Mouse (Mus musculus): ENCODE results near the gene Dgke. TPM values are rescaled to one million over a fixed set of nuclear protein-coding genes. Genes with fewer than 3 reads are reported as not detected.
"Not testable (repeated sequence)": the region's sequence is repeated elsewhere in the genome, so short reads cannot be mapped to it uniquely, and the experiment has no call there.

The Dgke gene
- polyA plus RNA-seq, 1 experiment from 2014 or later: 3.0 TPM

DNA sequence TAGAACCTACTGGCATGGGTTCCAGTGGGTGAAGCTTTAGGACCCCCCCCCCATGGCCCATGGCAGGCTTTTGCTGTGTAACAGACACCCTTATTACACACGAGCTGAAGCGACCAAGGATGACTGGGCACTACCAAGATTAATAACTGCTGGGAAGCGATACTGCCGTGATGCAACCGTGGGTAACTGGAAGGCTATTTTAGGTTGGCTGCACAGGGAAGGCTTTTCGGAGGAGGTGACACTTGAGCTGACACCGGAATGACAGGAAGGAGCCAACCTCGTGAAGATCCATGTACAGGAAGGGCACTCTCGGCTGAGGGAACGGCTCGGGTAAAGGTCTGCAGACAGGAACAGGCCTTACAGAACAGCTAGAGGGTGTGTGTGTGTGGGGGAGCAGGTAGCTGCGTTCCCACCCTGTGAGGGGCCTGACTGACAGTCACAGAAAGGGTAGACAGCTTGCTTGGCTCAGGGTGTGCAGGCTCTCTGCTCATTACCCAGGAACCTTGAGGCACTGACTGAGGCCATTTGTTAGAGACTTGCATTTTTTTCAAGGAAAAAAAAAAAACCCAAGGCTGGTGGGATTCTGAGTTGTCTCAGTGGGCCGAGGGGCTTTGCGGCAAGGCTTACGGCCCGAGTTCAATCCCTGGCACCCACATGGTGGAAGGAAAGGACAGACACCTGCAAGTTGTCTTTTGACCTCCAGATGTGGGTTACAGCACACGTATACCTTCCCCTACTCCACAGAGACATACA is 31.6 kb upstream of the Dgke start:
- 76% methylated on average over 17 of the region's 17 CpGs for WGBS
- Histone ChIP-seq H3K9ac (ENCODE audit: low read depth, low read length) (no peak overlapping the region), H3K9me3 (ENCODE audit: control insufficient read depth, low read length) (no peaks in the 10 kb centered on the region), H3K4me1 (ENCODE audit: control insufficient read depth, insufficient read depth, low read length) (no peaks in the 10 kb centered on the region; the same call in 1 of the 2 replicates), H3K4me2 (ENCODE audit: low read depth, low read length) (no peak overlapping the region), H3K27me3 (replicated peaks; ENCODE audit: control insufficient read depth, insufficient read depth, low read length) (no peaks in the 10 kb centered on the region), H3K4me3 (ENCODE audit: low read depth, low read length) (no peak overlapping the region), H3K27ac (replicated peaks; ENCODE audit: low read depth, low read length) (no peak overlapping the region), H3K36me3 (ENCODE audit: control insufficient read depth, insufficient read depth, low read length) (no peaks in the 10 kb centered on the region)
- no peak for DNase-seq (ENCODE audit: low spot score)
- ATAC-seq (ENCODE audit: low read depth): no peak

DNA sequence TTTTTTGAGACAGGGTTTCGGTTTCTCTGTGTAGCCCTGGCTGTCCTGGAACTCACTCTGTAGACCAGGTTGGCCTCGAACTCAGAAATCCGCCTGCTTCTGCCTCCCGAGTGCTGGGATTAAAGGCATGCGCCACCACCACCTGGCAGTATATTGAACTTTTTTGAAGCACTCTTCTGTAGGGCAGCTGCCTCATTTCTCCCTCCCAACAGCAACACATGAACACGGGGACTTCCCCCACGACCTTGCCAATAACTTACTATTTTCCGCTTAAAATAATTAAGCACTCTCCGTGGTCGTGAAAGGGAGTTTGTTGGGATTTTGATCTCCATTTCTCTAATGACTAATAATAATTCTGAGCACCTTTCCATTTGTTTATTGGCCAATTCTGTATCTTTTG is 30.6 kb upstream of the Dgke start:
- ATAC-seq (ENCODE audit: low read depth); H3K4me3 ChIP-seq (ENCODE audit: low read depth, low read length): not testable (repeated sequence)
- WGBS: 83% methylated on average over 10 of the region's 10 CpGs

DNA sequence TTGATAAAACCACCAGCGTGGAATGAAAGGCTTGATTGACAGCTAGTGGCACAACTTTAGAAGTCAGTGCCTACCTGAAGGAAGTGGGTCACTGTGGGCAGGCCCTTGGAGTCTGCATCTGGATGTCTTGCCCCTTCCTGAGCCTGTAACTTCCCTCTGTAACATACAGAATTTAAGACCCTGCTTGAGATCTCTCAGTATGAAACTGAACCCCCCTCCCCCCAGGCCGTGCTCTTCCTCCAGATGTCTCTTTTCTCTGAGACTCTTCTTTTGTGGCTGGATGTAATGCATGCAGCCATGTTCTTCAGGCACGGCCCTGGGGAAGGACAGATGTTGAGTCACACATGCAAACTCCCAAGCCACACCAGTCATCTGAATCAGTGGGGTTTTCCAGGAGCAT is 28.7 kb upstream of the Dgke start:
- Histone ChIP-seq H3K9me3 (ENCODE audit: control insufficient read depth, low read length) (no peaks in the 10 kb centered on the region), H3K27ac (replicated peaks; ENCODE audit: low read depth, low read length) (no peak overlapping the region), H3K9ac (ENCODE audit: low read depth, low read length) (no peak overlapping the region), H3K4me1 (ENCODE audit: control insufficient read depth, insufficient read depth, low read length) (no peaks in the 10 kb centered on the region), H3K36me3 (ENCODE audit: control insufficient read depth, insufficient read depth, low read length) (no peaks in the 10 kb centered on the region), H3K27me3 (replicated peaks; ENCODE audit: control insufficient read depth, insufficient read depth, low read length) (no peaks in the 10 kb centered on the region), H3K4me3 (ENCODE audit: low read depth, low read length) (no peak overlapping the region), H3K4me2 (ENCODE audit: low read depth, low read length) (no peak overlapping the region)
- DNase-seq (ENCODE audit: low spot score): no peak
- no peak for ATAC-seq (ENCODE audit: low read depth)
- WGBS: 73% methylated on average over 3 of the region's 3 CpGs

More for the DNA sequence above, 30.6 kb upstream of the Dgke start:
- H3K27ac ChIP-seq (replicated peaks; ENCODE audit: low read depth, low read length); H3K4me1 ChIP-seq (ENCODE audit: control insufficient read depth, insufficient read depth, low read length); H3K36me3 ChIP-seq (ENCODE audit: control insufficient read depth, insufficient read depth, low read length); DNase-seq (ENCODE audit: low spot score); H3K9me3 ChIP-seq (ENCODE audit: control insufficient read depth, low read length); H3K4me2 ChIP-seq (ENCODE audit: low read depth, low read length); H3K9ac ChIP-seq (ENCODE audit: low read depth, low read length); H3K27me3 ChIP-seq (replicated peaks; ENCODE audit: control insufficient read depth, insufficient read depth, low read length): not testable (repeated sequence)

GRCm38 (mm10) chr11:89092714-89093113 is 26.1 kb upstream of the Dgke start:
- Histone ChIP-seq H3K36me3 (ENCODE audit: control insufficient read depth, insufficient read depth, low read length) (no peaks in the 10 kb centered on the region), H3K9ac (ENCODE audit: low read depth, low read length) (no peak overlapping the region), H3K4me2 (ENCODE audit: low read depth, low read length) (no peak overlapping the region), H3K27me3 (replicated peaks; ENCODE audit: control insufficient read depth, insufficient read depth, low read length) (no peaks in the 10 kb centered on the region), H3K9me3 (ENCODE audit: control insufficient read depth, low read length) (no peaks in the 10 kb centered on the region), H3K4me1 (ENCODE audit: control insufficient read depth, insufficient read depth, low read length) (no peaks in the 10 kb centered on the region), H3K27ac (replicated peaks; ENCODE audit: low read depth, low read length) (no peak overlapping the region), H3K4me3 (ENCODE audit: low read depth, low read length) (no peak overlapping the region)
- 64% methylated on average over 9 of the region's 9 CpGs for WGBS
- DNase-seq (ENCODE audit: low spot score) (peak; percentile 30), ATAC-seq (ENCODE audit: low read depth) (no peak)

DNA sequence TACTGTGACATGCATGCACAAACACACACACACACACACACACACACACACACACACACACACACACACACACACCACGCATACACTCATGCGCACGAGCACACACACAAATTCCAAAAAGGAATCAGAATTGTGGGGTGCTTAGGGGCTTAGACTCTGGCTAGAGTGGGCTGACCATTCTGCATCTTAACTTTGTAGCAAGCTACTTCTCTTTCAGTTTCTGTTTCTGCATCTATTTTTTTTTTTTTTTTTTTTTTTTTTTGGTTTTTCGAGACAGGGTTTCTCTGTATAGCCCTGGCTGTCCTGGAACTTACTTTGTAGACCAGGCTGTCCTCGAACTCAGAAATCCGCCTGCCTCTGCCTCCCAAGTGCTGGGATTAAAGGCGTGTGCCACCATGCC is 23.7 kb upstream of the Dgke start:
- H3K4me3 ChIP-seq (ENCODE audit: low read depth, low read length); H3K27ac ChIP-seq (replicated peaks; ENCODE audit: low read depth, low read length); H3K9me3 ChIP-seq (ENCODE audit: control insufficient read depth, low read length); H3K27me3 ChIP-seq (replicated peaks; ENCODE audit: control insufficient read depth, insufficient read depth, low read length); H3K9ac ChIP-seq (ENCODE audit: low read depth, low read length); H3K4me2 ChIP-seq (ENCODE audit: low read depth, low read length); H3K36me3 ChIP-seq (ENCODE audit: control insufficient read depth, insufficient read depth, low read length); ATAC-seq (ENCODE audit: low read depth); H3K4me1 ChIP-seq (ENCODE audit: control insufficient read depth, insufficient read depth, low read length); DNase-seq (ENCODE audit: low spot score): not testable (repeated sequence)
- WGBS: 94% methylated on average over 6 of the region's 7 CpGs

DNA sequence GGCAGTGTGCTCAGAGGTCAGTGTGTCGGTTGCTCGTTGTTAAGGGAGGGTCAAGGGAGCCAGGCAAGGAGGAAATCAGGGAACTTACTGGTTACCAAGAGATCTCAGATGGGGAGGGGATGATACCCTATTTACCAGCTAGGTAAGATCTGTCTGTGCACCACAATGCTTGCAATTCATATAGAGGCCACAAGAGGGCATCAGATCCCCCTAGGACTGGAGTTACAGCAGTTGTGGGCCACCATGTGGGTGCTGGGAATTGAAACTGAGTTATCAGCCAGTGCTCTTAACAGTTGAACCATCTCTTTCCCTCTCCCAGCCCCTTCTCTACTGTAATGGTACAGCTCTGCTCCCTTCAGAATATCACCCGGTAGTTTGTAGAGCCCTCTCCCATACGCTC is 22.1 kb upstream of the Dgke start:
- DNase-seq (ENCODE audit: low spot score) (no peak), ATAC-seq (ENCODE audit: low read depth) (no peak)
- H3K36me3 ChIP-seq (ENCODE audit: control insufficient read depth, insufficient read depth, low read length): no peaks in the 10 kb centered on the region

DNA sequence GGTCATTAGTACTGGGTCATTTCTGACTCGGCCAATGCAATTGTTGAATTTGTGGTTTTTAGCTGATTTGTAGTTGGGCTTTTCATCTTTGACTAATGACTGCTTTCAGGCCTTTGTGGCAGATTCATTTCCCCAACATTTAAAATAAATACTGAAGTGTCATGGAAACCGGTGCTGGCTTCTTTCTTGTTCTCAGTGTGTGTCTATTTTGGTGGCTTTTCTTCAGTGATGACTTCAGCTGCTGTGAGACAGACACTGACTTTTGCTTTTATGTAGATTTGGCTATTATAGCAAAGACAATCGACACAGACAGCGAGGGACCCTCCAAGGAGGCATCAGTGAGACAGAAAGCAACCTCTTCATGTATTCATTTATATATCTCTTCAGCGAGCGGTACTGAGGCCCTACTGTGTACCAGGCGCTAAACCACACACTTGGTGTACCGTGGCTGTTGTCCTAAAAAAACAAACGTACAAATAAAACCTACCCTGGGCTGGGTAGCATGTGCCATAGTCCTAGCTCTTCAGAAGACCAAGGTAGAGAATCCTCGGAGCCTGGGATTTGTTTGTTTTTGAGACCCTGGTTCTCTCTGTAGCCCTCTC is 19.7 kb upstream of the Dgke start:
- WGBS: 75% methylated on average over 10 of the region's 10 CpGs
- H3K9me3 ChIP-seq (ENCODE audit: control insufficient read depth, low read length): no peaks in the 10 kb centered on the region
- no peaks in the 10 kb centered on the region for H3K36me3 ChIP-seq (ENCODE audit: control insufficient read depth, insufficient read depth, low read length)
- H3K4me1 ChIP-seq (ENCODE audit: control insufficient read depth, insufficient read depth, low read length): no peaks in the 10 kb centered on the region
- no peak overlapping the region for H3K4me3 ChIP-seq (ENCODE audit: low read depth, low read length)
- DNase-seq (ENCODE audit: low spot score) (no peak), ATAC-seq (ENCODE audit: low read depth) (no peak)
- H3K27me3 ChIP-seq (replicated peaks; ENCODE audit: control insufficient read depth, insufficient read depth, low read length): no peaks in the 10 kb centered on the region
- no peak overlapping the region for H3K4me2 ChIP-seq (ENCODE audit: low read depth, low read length)
- H3K27ac ChIP-seq (replicated peaks; ENCODE audit: low read depth, low read length): no peak overlapping the region
- no peak overlapping the region for H3K9ac ChIP-seq (ENCODE audit: low read depth, low read length)

More for the DNA sequence above, 22.1 kb upstream of the Dgke start:
- Histone ChIP-seq H3K27ac (replicated peaks; ENCODE audit: low read depth, low read length) (no peak overlapping the region), H3K4me2 (ENCODE audit: low read depth, low read length) (no peak overlapping the region), H3K4me1 (ENCODE audit: control insufficient read depth, insufficient read depth, low read length) (no peaks in the 10 kb centered on the region), H3K9me3 (ENCODE audit: control insufficient read depth, low read length) (no peaks in the 10 kb centered on the region), H3K4me3 (ENCODE audit: low read depth, low read length) (no peak overlapping the region), H3K9ac (ENCODE audit: low read depth, low read length) (no peak overlapping the region), H3K27me3 (replicated peaks; ENCODE audit: control insufficient read depth, insufficient read depth, low read length) (no peaks in the 10 kb centered on the region)
- 92% methylated on average over 4 of the region's 4 CpGs for WGBS

GRCm38 (mm10) chr11:89084601-89085000 is 18.0 kb upstream of the Dgke start:
- H3K36me3 ChIP-seq (ENCODE audit: control insufficient read depth, insufficient read depth, low read length): no peaks in the 10 kb centered on the region
- H3K4me2 ChIP-seq (ENCODE audit: low read depth, low read length): no peak overlapping the region
- no peaks in the 10 kb centered on the region for H3K4me1 ChIP-seq (ENCODE audit: control insufficient read depth, insufficient read depth, low read length)
- 43% methylated on average over 7 of the region's 7 CpGs for WGBS
- no peaks in the 10 kb centered on the region for H3K27me3 ChIP-seq (replicated peaks; ENCODE audit: control insufficient read depth, insufficient read depth, low read length)
- no peak for ATAC-seq (ENCODE audit: low read depth)
- no peak overlapping the region for H3K27ac ChIP-seq (replicated peaks; ENCODE audit: low read depth, low read length)
- DNase-seq (ENCODE audit: low spot score): peak; percentile 76
- H3K4me3 ChIP-seq (ENCODE audit: low read depth, low read length): no peak overlapping the region
- H3K9me3 ChIP-seq (ENCODE audit: control insufficient read depth, low read length): no peaks in the 10 kb centered on the region
- H3K9ac ChIP-seq (ENCODE audit: low read depth, low read length): no peak overlapping the region

GRCm38 (mm10) chr11:89082691-89083090 is 16.0 kb upstream of the Dgke start:
- H3K9me3 ChIP-seq (ENCODE audit: control insufficient read depth, low read length); H3K4me3 ChIP-seq (ENCODE audit: low read depth, low read length); H3K27ac ChIP-seq (replicated peaks; ENCODE audit: low read depth, low read length); H3K27me3 ChIP-seq (replicated peaks; ENCODE audit: control insufficient read depth, insufficient read depth, low read length); H3K4me1 ChIP-seq (ENCODE audit: control insufficient read depth, insufficient read depth, low read length); H3K4me2 ChIP-seq (ENCODE audit: low read depth, low read length); H3K36me3 ChIP-seq (ENCODE audit: control insufficient read depth, insufficient read depth, low read length); DNase-seq (ENCODE audit: low spot score); H3K9ac ChIP-seq (ENCODE audit: low read depth, low read length); ATAC-seq (ENCODE audit: low read depth): not testable (repeated sequence)
- 81% methylated on average over 3 of the region's 3 CpGs for WGBS
